Mouse (Mus musculus): Measurements from ENCODE around the gene 4930452B06Rik. TPM values are rescaled to one million over a fixed set of nuclear protein-coding genes. Genes with fewer than 3 reads are reported as not detected.
"Not testable (repeated sequence)": the region's sequence is repeated elsewhere in the genome, so short reads cannot be mapped to it uniquely, and the experiment has no call there.

4930452B06Rik gene
- polyA plus RNA-seq, 1 experiment from 2014 or later: 12.7 TPM

DNA sequence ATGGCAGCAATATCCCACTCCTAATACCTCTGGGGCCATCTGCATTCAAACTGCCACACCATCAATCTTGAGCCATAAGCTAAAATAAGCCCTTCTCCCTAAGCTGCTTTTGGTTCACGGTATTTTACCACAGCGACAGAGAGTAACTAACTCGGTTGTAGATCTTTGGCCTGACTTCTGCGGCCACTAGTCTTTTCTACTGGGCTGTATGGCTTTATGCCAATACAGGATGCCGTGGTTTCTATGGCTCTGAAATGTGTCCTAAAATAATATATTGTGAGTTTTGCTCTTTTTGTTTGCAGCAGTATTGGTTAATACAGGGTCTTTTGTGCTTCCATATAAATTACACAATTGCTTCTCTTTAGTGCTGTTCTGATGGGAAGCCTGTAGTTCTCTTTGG, 37.6 kb downstream of the 4930452B06Rik start:
- H3K27me3 ChIP-seq (ENCODE audit: control insufficient read depth, insufficient read depth, low read length): no peaks in the 10 kb centered on the region
- no peaks in the 10 kb centered on the region for H3K4me1 ChIP-seq (ENCODE audit: control insufficient read depth, insufficient read depth, low read length)
- ATAC-seq (ENCODE audit: low FRiP score) (no peak), DNase-seq (ENCODE audit: low spot score, missing footprints) (no peak)
- H3K9ac ChIP-seq (ENCODE audit: low read length): no peak overlapping the region
- no peak overlapping the region for H3K4me3 ChIP-seq (ENCODE audit: low read depth, low read length)
- no peak overlapping the region for H3K27ac ChIP-seq (ENCODE audit: low read depth, low read length)
- WGBS: 93% methylated on average over 5 of the region's 5 CpGs
- H3K4me2 ChIP-seq: no peak overlapping the region
- H3K36me3 ChIP-seq (ENCODE audit: control insufficient read depth, insufficient read depth, low read length): no peaks in the 10 kb centered on the region
- no peaks in the 10 kb centered on the region for H3K9me3 ChIP-seq (ENCODE audit: control insufficient read depth, low read length)

GRCm38 (mm10) chr14:8627481-8627880, 38.6 kb downstream of the 4930452B06Rik start:
- Histone ChIP-seq H3K9me3 (ENCODE audit: control insufficient read depth, low read length) (no peaks in the 10 kb centered on the region), H3K4me1 (ENCODE audit: control insufficient read depth, insufficient read depth, low read length) (no peaks in the 10 kb centered on the region), H3K9ac (ENCODE audit: low read length) (no peak overlapping the region), H3K36me3 (ENCODE audit: control insufficient read depth, insufficient read depth, low read length) (no peaks in the 10 kb centered on the region), H3K27ac (ENCODE audit: low read depth, low read length) (no peak overlapping the region), H3K4me2 (no peak overlapping the region), H3K27me3 (ENCODE audit: control insufficient read depth, insufficient read depth, low read length) (no peaks in the 10 kb centered on the region), H3K4me3 (ENCODE audit: low read depth, low read length) (no peak overlapping the region)
- ATAC-seq (ENCODE audit: low FRiP score) (no peak), DNase-seq (ENCODE audit: low spot score, missing footprints) (no peak)
- WGBS: 85% methylated on average over 4 of the region's 4 CpGs

GRCm38 (mm10) chr14:8621164-8621563, 44.9 kb downstream of the 4930452B06Rik start:
- no peak overlapping the region for H3K27ac ChIP-seq (ENCODE audit: low read depth, low read length)
- no peaks in the 10 kb centered on the region for H3K27me3 ChIP-seq (ENCODE audit: control insufficient read depth, insufficient read depth, low read length)
- no peaks in the 10 kb centered on the region for H3K9me3 ChIP-seq (ENCODE audit: control insufficient read depth, low read length)
- no peaks in the 10 kb centered on the region for H3K36me3 ChIP-seq (ENCODE audit: control insufficient read depth, insufficient read depth, low read length)
- DNase-seq (ENCODE audit: low spot score, missing footprints): no peak
- no peak overlapping the region for H3K9ac ChIP-seq (ENCODE audit: low read length)
- H3K4me1 ChIP-seq (ENCODE audit: control insufficient read depth, insufficient read depth, low read length): no peaks in the 10 kb centered on the region
- no peak overlapping the region for H3K4me3 ChIP-seq (ENCODE audit: low read depth, low read length)
- 32% methylated on average over 6 of the region's 6 CpGs for WGBS
- ATAC-seq (ENCODE audit: low FRiP score): no peak
- no peak overlapping the region for H3K4me2 ChIP-seq

- H3K9me3 ChIP-seq (ENCODE audit: control insufficient read depth, low read length): no peaks in the 10 kb centered on the region
- no peak overlapping the region for H3K9ac ChIP-seq (ENCODE audit: low read length)
- H3K36me3 ChIP-seq (ENCODE audit: control insufficient read depth, insufficient read depth, low read length): no peaks in the 10 kb centered on the region
- H3K4me1 ChIP-seq (ENCODE audit: control insufficient read depth, insufficient read depth, low read length): no peaks in the 10 kb centered on the region
- DNase-seq (ENCODE audit: low spot score, missing footprints) (no peak), ATAC-seq (ENCODE audit: low FRiP score) (no peak)
- no peak overlapping the region for H3K27ac ChIP-seq (ENCODE audit: low read depth, low read length)
- no peak overlapping the region for H3K4me3 ChIP-seq (ENCODE audit: low read depth, low read length)
- no peaks in the 10 kb centered on the region for H3K27me3 ChIP-seq (ENCODE audit: control insufficient read depth, insufficient read depth, low read length)
- no peak overlapping the region for H3K4me2 ChIP-seq
- WGBS: 88% methylated on average over 5 of the region's 5 CpGs
Observed at GRCm38 (mm10) chr14:8620580-8620979, 45.5 kb downstream of the 4930452B06Rik start.

GRCm38 (mm10) chr14:8615636-8616035, 50.4 kb downstream of the 4930452B06Rik start:
- Histone ChIP-seq H3K36me3 (ENCODE audit: control insufficient read depth, insufficient read depth, low read length) (no peaks in the 10 kb centered on the region), H3K9ac (ENCODE audit: low read length) (no peak overlapping the region), H3K27ac (ENCODE audit: low read depth, low read length) (no peak overlapping the region), H3K4me1 (ENCODE audit: control insufficient read depth, insufficient read depth, low read length) (no peaks in the 10 kb centered on the region), H3K4me3 (ENCODE audit: low read depth, low read length) (no peak overlapping the region), H3K9me3 (ENCODE audit: control insufficient read depth, low read length) (no peaks in the 10 kb centered on the region), H3K4me2 (no peak overlapping the region), H3K27me3 (ENCODE audit: control insufficient read depth, insufficient read depth, low read length) (no peaks in the 10 kb centered on the region)
- WGBS: 83% methylated on average over 7 of the region's 7 CpGs
- DNase-seq (ENCODE audit: low spot score, missing footprints) (no peak), ATAC-seq (ENCODE audit: low FRiP score) (no peak)

- H3K27ac ChIP-seq (ENCODE audit: low read depth, low read length); H3K4me1 ChIP-seq (ENCODE audit: control insufficient read depth, insufficient read depth, low read length); H3K4me3 ChIP-seq (ENCODE audit: low read depth, low read length); H3K27me3 ChIP-seq (ENCODE audit: control insufficient read depth, insufficient read depth, low read length); H3K4me2 ChIP-seq; H3K9me3 ChIP-seq (ENCODE audit: control insufficient read depth, low read length); DNase-seq (ENCODE audit: low spot score, missing footprints); H3K36me3 ChIP-seq (ENCODE audit: control insufficient read depth, insufficient read depth, low read length); H3K9ac ChIP-seq (ENCODE audit: low read length); ATAC-seq (ENCODE audit: low FRiP score): not testable (repeated sequence)
- 82% methylated on average over 1 of the region's 1 CpGs for WGBS
Observed at GRCm38 (mm10) chr14:8614430-8614829, 51.6 kb downstream of the 4930452B06Rik start.

DNA sequence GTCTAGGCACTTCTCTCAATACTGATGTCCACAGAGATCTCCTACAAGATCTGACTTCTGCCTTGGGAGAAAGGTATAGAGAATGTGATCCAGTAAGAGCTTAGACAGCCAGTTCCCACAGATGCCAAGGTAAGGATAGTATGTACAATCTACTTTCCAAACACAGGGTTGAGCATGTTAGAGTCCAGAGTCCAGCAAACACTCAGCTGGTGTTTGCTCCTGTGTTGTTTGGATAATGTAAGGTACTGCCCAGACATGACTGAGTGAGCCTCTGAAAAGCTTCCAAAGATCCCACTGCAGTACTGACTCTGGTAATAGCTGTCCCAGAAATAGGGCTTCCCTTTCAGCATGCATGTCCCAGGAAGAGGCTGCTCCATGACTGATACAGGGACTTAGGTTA, 54.0 kb downstream of the 4930452B06Rik start:
- H3K4me3 ChIP-seq (ENCODE audit: low read depth, low read length): no peak overlapping the region
- no peaks in the 10 kb centered on the region for H3K9me3 ChIP-seq (ENCODE audit: control insufficient read depth, low read length)
- no peak overlapping the region for H3K27ac ChIP-seq (ENCODE audit: low read depth, low read length)
- DNase-seq (ENCODE audit: low spot score, missing footprints): no peak
- no peak for ATAC-seq (ENCODE audit: low FRiP score)
- H3K4me1 ChIP-seq (ENCODE audit: control insufficient read depth, insufficient read depth, low read length): no peaks in the 10 kb centered on the region
- H3K4me2 ChIP-seq: no peak overlapping the region
- no peaks in the 10 kb centered on the region for H3K36me3 ChIP-seq (ENCODE audit: control insufficient read depth, insufficient read depth, low read length)
- H3K9ac ChIP-seq (ENCODE audit: low read length): no peak overlapping the region
- H3K27me3 ChIP-seq (ENCODE audit: control insufficient read depth, insufficient read depth, low read length): no peaks in the 10 kb centered on the region

GRCm38 (mm10) chr14:8610108-8610507, 55.9 kb downstream of the 4930452B06Rik start:
- 78% methylated on average over 3 of the region's 3 CpGs for WGBS
- no peaks in the 10 kb centered on the region for H3K9me3 ChIP-seq (ENCODE audit: control insufficient read depth, low read length)
- H3K4me1 ChIP-seq (ENCODE audit: control insufficient read depth, insufficient read depth, low read length): no peaks in the 10 kb centered on the region
- no peaks in the 10 kb centered on the region for H3K36me3 ChIP-seq (ENCODE audit: control insufficient read depth, insufficient read depth, low read length)
- H3K4me2 ChIP-seq: no peak overlapping the region
- H3K27me3 ChIP-seq (ENCODE audit: control insufficient read depth, insufficient read depth, low read length): no peaks in the 10 kb centered on the region
- H3K27ac ChIP-seq (ENCODE audit: low read depth, low read length): no peak overlapping the region
- no peak overlapping the region for H3K9ac ChIP-seq (ENCODE audit: low read length)
- no peak for DNase-seq (ENCODE audit: low spot score, missing footprints)
- 0 out of 2 replicates have a peak, but pooled peaks have one; percentile 6 for ATAC-seq (ENCODE audit: low FRiP score)
- H3K4me3 ChIP-seq (ENCODE audit: low read depth, low read length): no peak overlapping the region

DNA sequence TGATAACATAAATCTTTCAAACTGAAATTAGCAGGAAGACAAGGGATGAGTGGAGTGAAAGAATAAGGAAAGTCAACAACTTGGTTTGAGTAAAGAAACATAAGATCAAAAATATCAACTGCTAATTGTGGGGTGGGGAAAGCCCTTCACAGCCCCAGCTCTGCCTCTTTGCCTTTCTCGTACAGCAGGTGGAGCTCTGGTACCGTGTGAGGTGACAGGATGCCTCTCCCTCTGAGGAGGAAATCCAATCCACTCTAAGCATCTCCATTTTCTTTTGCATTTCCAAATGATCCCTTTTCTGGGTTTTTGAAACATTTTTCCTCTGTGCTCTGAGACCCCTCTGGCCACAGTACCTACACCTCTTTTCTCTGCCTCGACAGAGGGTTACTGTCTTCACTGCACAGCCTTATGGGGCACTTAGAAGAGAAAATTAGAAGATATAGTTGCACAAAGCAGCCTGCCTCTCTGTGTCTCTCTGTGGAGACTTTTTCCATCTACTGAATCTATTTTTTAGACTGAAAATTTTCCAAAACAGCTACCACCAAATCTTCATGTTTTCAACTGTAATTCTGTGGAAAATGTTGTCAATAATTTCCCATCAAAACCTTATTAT, 57.4 kb downstream of the 4930452B06Rik start:
- H3K4me2 ChIP-seq: no peak overlapping the region
- 8% methylated on average over 3 of the region's 3 CpGs for WGBS
- no peaks in the 10 kb centered on the region for H3K27me3 ChIP-seq (ENCODE audit: control insufficient read depth, insufficient read depth, low read length)
- DNase-seq (ENCODE audit: low spot score, missing footprints) (peak; percentile 92), ATAC-seq (ENCODE audit: low FRiP score) (peak; percentile 78)
- no peak overlapping the region for H3K9ac ChIP-seq (ENCODE audit: low read length)
- H3K36me3 ChIP-seq (ENCODE audit: control insufficient read depth, insufficient read depth, low read length): no peaks in the 10 kb centered on the region
- no peaks in the 10 kb centered on the region for H3K4me1 ChIP-seq (ENCODE audit: control insufficient read depth, insufficient read depth, low read length)
- H3K4me3 ChIP-seq (ENCODE audit: low read depth, low read length): no peak overlapping the region
- no peak overlapping the region for H3K27ac ChIP-seq (ENCODE audit: low read depth, low read length)
- H3K9me3 ChIP-seq (ENCODE audit: control insufficient read depth, low read length): no peaks in the 10 kb centered on the region
